Mouse (Mus musculus) lung, embryonic 14.5 days (tissue): ENCODE results near the gene A930004D18Rik. TPM values are rescaled to one million over a fixed set of nuclear protein-coding genes. Genes with fewer than 3 reads are reported as not detected.

Experiments used
- ATAC-seq: fragments of 200-750 bp; cut with Nextera tagmentation; 2 replicates; pipeline ENCODE4 v1.8.0; 2017; ENCODE audit warnings: mild to moderate bottlenecking, moderate TSS enrichment, moderate library complexity; ENCODE audit not compliant: insufficient read depth
- DNase-seq: peaks from one replicate; pipeline ENCODE4 v3.0.0-alpha.2; 2015
- H3K27ac ChIP-seq: fragments of 300-500 bp; sonication (generic); 2 replicates; pipeline ENCODE4 v1.5.1; 2014; ENCODE audit warnings: low read depth, mild to moderate bottlenecking, moderate library complexity
- H3K27me3 ChIP-seq: fragments of 300-500 bp; sonication (generic); 2 replicates; pipeline ENCODE4 v1.6.1; 2014; ENCODE audit warnings: low read length, control low read depth; ENCODE audit not compliant: insufficient read depth
- H3K36me3 ChIP-seq: fragments of 300-500 bp; sonication (generic); 2 replicates; pipeline ENCODE4 v1.6.1; 2014; ENCODE audit warnings: control low read depth; ENCODE audit not compliant: insufficient read depth
- H3K4me1 ChIP-seq: fragments of 300-500 bp; sonication (generic); 2 replicates; pipeline ENCODE4 v1.6.1; 2014; ENCODE audit warnings: antibody characterized with exemption, control low read depth; ENCODE audit not compliant: insufficient read depth
- H3K4me2 ChIP-seq: fragments of 300-500 bp; sonication (generic); 2 replicates; pipeline ENCODE4 v1.6.1; 2014; ENCODE audit warnings: mild to moderate bottlenecking
- H3K4me3 ChIP-seq: fragments of 300-500 bp; sonication (generic); 2 replicates; pipeline ENCODE4 v1.5.1; 2014; ENCODE audit warnings: low read depth, low read length
- H3K9ac ChIP-seq: fragments of 300-500 bp; sonication (generic); 2 replicates; pipeline ENCODE4 v1.6.1; 2014
- H3K9me3 ChIP-seq: fragments of 300-500 bp; sonication (generic); 2 replicates; pipeline ENCODE4 v1.6.1; 2016; ENCODE audit warnings: low read depth, low read length, control low read depth
- CTCF ChIP-seq: IDR thresholded peaks from 2 replicates; pipeline ENCODE4 v1.5.1; 2016; ENCODE audit warnings: antibody characterized with exemption, low read depth
- WGBS: fragments of 180-500 bp; shearing (Covaris S2); extraction: QIAGEN DNeasy Blood & Tissue Kit; methylation state at CpG from one replicate; pipeline ENCODE4 v1.1.7; 2014; 5-methylcytosine and 5-hydroxymethylcytosine counted together
- polyA plus RNA-seq: library from polyadenylated mRNA; unstranded; fragments of >200 nt; fragmentation: Nextera tagmentation; extraction: Ambion mirVana; gene quantifications from 2 replicates; pipeline ENCODE4 v1.2.1, GENCODE M21; 2014

The A930004D18Rik gene
- polyA plus RNA-seq, 1 experiment from 2014 or later: 8.9 TPM

DNA sequence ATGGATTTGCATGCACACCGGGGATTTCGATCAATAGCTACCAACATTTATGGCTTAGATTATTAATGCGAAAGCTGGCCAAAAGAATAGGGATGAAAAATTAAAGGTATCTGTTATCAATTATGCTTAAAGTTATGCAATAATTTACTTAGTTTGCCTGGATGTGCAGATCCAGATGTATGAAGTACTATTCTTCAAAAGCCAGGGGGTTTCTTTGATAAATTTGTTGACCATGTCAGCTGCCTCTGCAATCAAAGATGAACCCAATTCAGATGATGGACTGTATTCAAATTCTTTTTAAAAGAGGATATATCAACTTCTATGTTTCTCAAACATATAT is 14.3 kb upstream of the A930004D18Rik start:
- no peak for TF ChIP-seq CTCF
- Histone ChIP-seq H3K4me1 (peaks cover 18% of the 10 kb centered on the region), H3K36me3 (no peaks in the 10 kb centered on the region), H3K4me2 (no peak overlapping the region), H3K9ac (no peak overlapping the region), H3K9me3 (no peaks in the 10 kb centered on the region), H3K4me3 (no peak overlapping the region), H3K27me3 (no peaks in the 10 kb centered on the region), H3K27ac (no peak overlapping the region)
- 63% methylated on average over 3 of the region's 3 CpGs for WGBS
- no peak for ATAC-seq
- DNase-seq: no peak

DNA sequence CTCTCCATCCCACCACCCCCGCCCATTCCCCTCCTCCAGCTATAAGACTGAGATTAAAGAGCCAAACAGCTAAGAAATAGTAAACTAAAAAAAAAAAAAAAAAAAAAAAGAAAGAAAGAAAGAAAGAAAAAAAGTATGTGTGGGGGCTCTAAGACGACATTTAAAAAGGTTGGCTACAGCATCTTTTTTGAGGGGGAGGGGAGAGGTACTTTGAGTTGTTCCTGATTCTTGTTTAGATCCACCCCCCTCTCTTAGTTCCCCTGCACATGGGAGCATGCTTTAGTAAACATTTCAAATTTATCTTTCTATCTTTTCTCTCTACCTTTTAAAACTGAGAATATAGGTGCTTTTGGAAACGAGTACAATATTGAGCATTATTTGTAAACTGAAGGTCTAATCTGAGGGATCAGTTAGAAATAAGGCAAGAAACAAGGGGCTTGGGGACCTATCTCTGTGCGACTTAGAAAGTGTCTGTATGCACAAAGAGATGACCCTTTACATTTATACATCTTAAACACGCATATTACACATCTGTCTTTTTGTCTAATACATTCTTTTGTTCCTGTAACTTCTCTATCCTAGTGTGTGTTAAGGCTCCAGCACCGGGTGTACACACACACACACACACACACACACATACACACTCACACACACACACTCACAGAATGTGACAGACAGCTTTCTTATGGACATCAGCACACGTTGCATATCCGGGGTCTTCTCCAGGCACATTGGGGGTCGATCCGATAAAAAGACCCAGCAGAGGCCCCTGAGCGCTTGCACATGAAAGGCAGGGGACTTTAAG is 13.7 kb upstream of the A930004D18Rik start:
- H3K36me3 ChIP-seq: no peaks in the 10 kb centered on the region
- DNase-seq (no peak), ATAC-seq (no peak)
- 28% methylated on average over 11 of the region's 11 CpGs for WGBS
- peak overlapping the region; percentile 99; the same call in 1 of the 2 replicates for H3K27ac ChIP-seq
- peak overlapping the region; percentile 79 for H3K4me3 ChIP-seq
- no peak for TF ChIP-seq CTCF
- H3K9me3 ChIP-seq: no peaks in the 10 kb centered on the region
- H3K4me1 ChIP-seq: peaks cover 18% of the 10 kb centered on the region
- H3K4me2 ChIP-seq: peak overlapping the region; percentile 90
- H3K9ac ChIP-seq: peak overlapping the region; percentile 99; the same call in 1 of the 2 replicates
- H3K27me3 ChIP-seq: no peaks in the 10 kb centered on the region

GRCm38 (mm10) chr2:18050541-18050985 is 13.0 kb upstream of the A930004D18Rik start:
- peak overlapping the region; percentile 90 for H3K4me2 ChIP-seq
- peak overlapping the region; percentile 99 for H3K27ac ChIP-seq
- TF ChIP-seq CTCF: no peak
- no peaks in the 10 kb centered on the region for H3K36me3 ChIP-seq
- ATAC-seq (no peak), DNase-seq (peak; percentile 68)
- WGBS: 12% methylated on average over 10 of the region's 10 CpGs
- H3K4me1 ChIP-seq: peaks cover 18% of the 10 kb centered on the region
- H3K9ac ChIP-seq: peak overlapping the region; percentile 99
- H3K9me3 ChIP-seq: no peaks in the 10 kb centered on the region
- H3K27me3 ChIP-seq: no peaks in the 10 kb centered on the region
- H3K4me3 ChIP-seq: peak overlapping the region; percentile 79

GRCm38 (mm10) chr2:18050018-18050417 is 12.5 kb upstream of the A930004D18Rik start:
- TF ChIP-seq CTCF: no peak
- peaks cover 17% of the 10 kb centered on the region for H3K4me1 ChIP-seq
- H3K4me3 ChIP-seq: peak overlapping the region; percentile 79
- H3K9ac ChIP-seq: peak overlapping the region; percentile 99
- no peak for DNase-seq
- peak overlapping the region; percentile 90 for H3K4me2 ChIP-seq
- WGBS: 13% methylated on average over 2 of the region's 2 CpGs
- H3K36me3 ChIP-seq: no peaks in the 10 kb centered on the region
- H3K27me3 ChIP-seq: no peaks in the 10 kb centered on the region
- H3K27ac ChIP-seq: peak overlapping the region; percentile 99
- no peaks in the 10 kb centered on the region for H3K9me3 ChIP-seq
- ATAC-seq: no peak

GRCm38 (mm10) chr2:18049279-18049821 is 11.8 kb upstream of the A930004D18Rik start:
- Histone ChIP-seq H3K4me1 (peaks cover 18% of the 10 kb centered on the region), H3K4me3 (peak overlapping the region; percentile 79), H3K36me3 (no peaks in the 10 kb centered on the region), H3K27ac (peak overlapping the region; percentile 99), H3K9ac (peak overlapping the region; percentile 99), H3K4me2 (peak overlapping the region; percentile 90), H3K27me3 (no peaks in the 10 kb centered on the region), H3K9me3 (no peaks in the 10 kb centered on the region)
- DNase-seq (peak; percentile 53), ATAC-seq (no peak)
- TF ChIP-seq CTCF: no peak
- WGBS: 10% methylated on average over 11 of the region's 11 CpGs

GRCm38 (mm10) chr2:18048453-18049075 is 11.0 kb upstream of the A930004D18Rik start, which contains the start of gene Skida1:
Skida1 (minus strand) TSS chr2:18049051.
- no peaks in the 10 kb centered on the region for H3K9me3 ChIP-seq
- no peak for TF ChIP-seq CTCF
- peak within 1 kb of the TSS; percentile 79 for H3K4me3 ChIP-seq
- H3K27me3 ChIP-seq: no peaks in the 10 kb centered on the region
- peak within 1 kb of the TSS; percentile 99 for H3K27ac ChIP-seq
- WGBS: 2% methylated on average over 17 of the region's 17 CpGs
- H3K4me2 ChIP-seq: peak within 1 kb of the TSS; percentile 90
- ATAC-seq: peak; percentile 54
- peaks cover 14% of the 10 kb centered on the region for H3K4me1 ChIP-seq
- DNase-seq: peak; percentile 88
- H3K9ac ChIP-seq: peak within 1 kb of the TSS; percentile 99
- no peaks in the 10 kb centered on the region for H3K36me3 ChIP-seq
